ENCODE assay signal across 22 mouse cellular contexts in genomic region chr1:132769559-132769958, GRCm38 (mm10). TPM values are rescaled to one million over a fixed set of nuclear protein-coding genes. Genes with fewer than 3 reads are reported as not detected.
DNase-seq lines count a peak whose midpoint lies in the region; ATAC-seq and TF ChIP-seq lines count a peak whose summit lies in the region.
"Had no signal": no experiment of that assay in that cellular context is flagged by ENCODE, and none has a peak within 500 bp of the region (broad histone marks: within the 10 kb centered on the region; RNA-seq: fewer than 3 reads in every experiment).

No protein-coding gene starts in this region.

- TF ChIP-seq POLR2A in brain, embryonic 14.5 days (IDR thresholded peaks at IDR 0.05; ENCODE audit: borderline replicate concordance, extremely low read depth, insufficient read depth, insufficient read length, poor library complexity, severe bottlenecking), result no peak

- no peak overlapping the region for H3K4me3 ChIP-seq in forebrain, embryonic 16.5 days (replicated peaks; ENCODE audit: low read length)
- H3K4me3 ChIP-seq in forebrain, embryonic 11.5 days (ENCODE audit: low read depth, low read length), result no peak overlapping the region
- H3K4me3 ChIP-seq in layer of hippocampus, adult 2 months, result no peak overlapping the region
- H3K4me3 ChIP-seq in intestine, postnatal 0 days (ENCODE audit: low read depth, low read length), result no peak overlapping the region
- H3K4me3 ChIP-seq: embryonic facial prominence, embryonic 15.5 days; heart, embryonic 10.5 days; hindbrain, embryonic 12.5 days; kidney, embryonic 15.5 days; limb, embryonic 15.5 days; neural tube, embryonic 13.5 days had no signal

- peak overlapping the region; percentile 60 for H3K27ac ChIP-seq in forebrain, embryonic 16.5 days (ENCODE audit: low read length)
- H3K27ac ChIP-seq in forebrain, embryonic 11.5 days (ENCODE audit: low read depth, low read length), result no peak overlapping the region
- H3K27ac ChIP-seq in layer of hippocampus, adult 2 months, result peak overlapping the region; percentile 80
- no peak overlapping the region for H3K27ac ChIP-seq in intestine, postnatal 0 days (ENCODE audit: low read depth, low read length)
- H3K27ac ChIP-seq: embryonic facial prominence, embryonic 15.5 days; heart, embryonic 10.5 days; hindbrain, embryonic 12.5 days; kidney, embryonic 15.5 days; limb, embryonic 15.5 days; neural tube, embryonic 13.5 days had no signal

- WGBS in forebrain, embryonic 16.5 days, result 55% methylated on average over 3 of the region's 3 CpGs
- WGBS in forebrain, embryonic 11.5 days, result 78% methylated on average over 3 of the region's 3 CpGs
- WGBS in intestine, postnatal 0 days, result 68% methylated on average over 3 of the region's 3 CpGs

- H3K36me3 ChIP-seq in forebrain, embryonic 16.5 days (ENCODE audit: control insufficient read depth, insufficient read depth), result no peaks in the 10 kb centered on the region
- no peaks in the 10 kb centered on the region for H3K36me3 ChIP-seq in forebrain, embryonic 11.5 days (ENCODE audit: control insufficient read depth, insufficient read depth, low read length)
- no peaks in the 10 kb centered on the region for H3K36me3 ChIP-seq in intestine, postnatal 0 days (ENCODE audit: control insufficient read depth, insufficient read depth)
- H3K36me3 ChIP-seq: embryonic facial prominence, embryonic 15.5 days; heart, embryonic 10.5 days; hindbrain, embryonic 12.5 days; kidney, embryonic 15.5 days; limb, embryonic 15.5 days; neural tube, embryonic 13.5 days had no signal

- ATAC-seq in forebrain, embryonic 16.5 days, result no peak
- ATAC-seq in forebrain, embryonic 11.5 days (replicated peaks; ENCODE audit: low FRiP score), result no peak
- ATAC-seq in intestine, postnatal 0 days, result no peak
- ATAC-seq: liver, postnatal 0 days had no signal

- no peak overlapping the region for H3K4me2 ChIP-seq in forebrain, embryonic 16.5 days (ENCODE audit: low read length)
- H3K4me2 ChIP-seq in forebrain, embryonic 11.5 days (ENCODE audit: low read depth, low read length, severe bottlenecking), result no peak overlapping the region
- H3K4me2 ChIP-seq in intestine, postnatal 0 days (replicated peaks; ENCODE audit: low read depth), result no peak overlapping the region
- H3K4me2 ChIP-seq: embryonic facial prominence, embryonic 15.5 days; hindbrain, embryonic 12.5 days; kidney, embryonic 15.5 days; limb, embryonic 15.5 days; neural tube, embryonic 13.5 days had no signal

- no peak for DNase-seq in forebrain, embryonic 11.5 days (ENCODE audit: low spot score)
- peak; percentile 65 for DNase-seq in brain, embryonic 14.5 days (ENCODE audit: low read depth)
- DNase-seq in cerebellum, adult 9-10 months, result peak; percentile 35
- peak; percentile 47 to 63 for DNase-seq in layer of hippocampus, adult 2 months (ENCODE audit: low spot score in 2 of 2)
- no peak for DNase-seq in urinary bladder, postnatal 10 days (ENCODE audit: low spot score)
- DNase-seq in frontal cortex, postnatal 10 days (ENCODE audit: low spot score in 2 of 2), result no peak
- DNase-seq: heart, postnatal 10 days; liver, postnatal 0 days; lung, postnatal 14 days; midbrain, embryonic 14.5 days; thymus, postnatal 14 days had no signal

- H3K9me3 ChIP-seq in forebrain, embryonic 16.5 days (ENCODE audit: control insufficient read depth, low read length), result no peaks in the 10 kb centered on the region
- H3K9me3 ChIP-seq in forebrain, embryonic 11.5 days (ENCODE audit: control insufficient read depth, low read length), result no peaks in the 10 kb centered on the region
- H3K9me3 ChIP-seq in intestine, postnatal 0 days (ENCODE audit: control insufficient read depth), result no peaks in the 10 kb centered on the region
- H3K9me3 ChIP-seq: embryonic facial prominence, embryonic 15.5 days; heart, embryonic 10.5 days; hindbrain, embryonic 12.5 days; kidney, embryonic 15.5 days; limb, embryonic 15.5 days; neural tube, embryonic 13.5 days had no signal

- no peak for TF ChIP-seq CTCF in brain, embryonic 14.5 days (IDR thresholded peaks at IDR 0.05; ENCODE audit: borderline replicate concordance, extremely low read depth, insufficient read depth, insufficient read length)
- TF ChIP-seq CTCF in layer of hippocampus, adult 2 months (conservative IDR thresholded peaks at IDR 0.05), result no peak
- no peak for TF ChIP-seq CTCF in intestine, postnatal 0 days (IDR thresholded peaks at IDR 0.05; ENCODE audit: low read depth)

- peaks cover 26% of the 10 kb centered on the region for H3K4me1 ChIP-seq in forebrain, embryonic 16.5 days (replicated peaks; ENCODE audit: control insufficient read depth, insufficient read depth, low read length)
- no peaks in the 10 kb centered on the region; the same call in 1 of the 2 replicates for H3K4me1 ChIP-seq in forebrain, embryonic 11.5 days (replicated peaks; ENCODE audit: control insufficient read depth, insufficient read depth, low read length)
- no peaks in the 10 kb centered on the region for H3K4me1 ChIP-seq in intestine, postnatal 0 days (replicated peaks; ENCODE audit: control insufficient read depth, insufficient read depth, low read length)

- no peak overlapping the region for H3K9ac ChIP-seq in forebrain, embryonic 16.5 days (replicated peaks; ENCODE audit: low read depth, low read length)
- no peak overlapping the region for H3K9ac ChIP-seq in forebrain, embryonic 11.5 days (ENCODE audit: low read length)
- no peak overlapping the region for H3K9ac ChIP-seq in intestine, postnatal 0 days (ENCODE audit: low read depth, low read length)
- H3K9ac ChIP-seq: embryonic facial prominence, embryonic 15.5 days; hindbrain, embryonic 12.5 days; kidney, embryonic 15.5 days; limb, embryonic 15.5 days; liver, postnatal 0 days; neural tube, embryonic 13.5 days had no signal

- H3K27me3 ChIP-seq in forebrain, embryonic 16.5 days (replicated peaks; ENCODE audit: control insufficient read depth, insufficient read depth, low read length), result no peaks in the 10 kb centered on the region
- H3K27me3 ChIP-seq in forebrain, embryonic 11.5 days (ENCODE audit: control insufficient read depth, insufficient read depth, low read length), result no peaks in the 10 kb centered on the region
- H3K27me3 ChIP-seq in intestine, postnatal 0 days (replicated peaks; ENCODE audit: control insufficient read depth, insufficient read depth, low read length), result no peaks in the 10 kb centered on the region
- H3K27me3 ChIP-seq: embryonic facial prominence, embryonic 15.5 days; hindbrain, embryonic 12.5 days had no signal

RNA-seq across cellular contexts. Expression of gene Nfasc, which starts 28.0 kb away (rescaled TPM):
- polyA plus RNA-seq in forebrain, embryonic 16.5 days (2015; fragmentation: Nextera tagmentation; extraction: Ambion mirVana), result 49.3 and 61.8 TPM in 2 replicates
- 19.9 and 21.9 TPM in 2 replicates for polyA plus RNA-seq in forebrain, embryonic 11.5 days (2014; fragmentation: Nextera tagmentation; extraction: Ambion mirVana)
- polyA plus RNA-seq in brain, embryonic 14.5 days (2012; rRNA removed), result 45.7 and 65.9 TPM in 2 replicates
- total RNA-seq in layer of hippocampus, adult 2 months (2021), result 100 to 1,000 TPM; 150 to 169 TPM
- polyA plus RNA-seq in intestine, postnatal 0 days (2015; fragmentation: Nextera tagmentation; extraction: Ambion mirVana), result 0.83 and 1.1 TPM in 2 replicates
- total RNA-seq: CH12.LX; megakaryocyte, adult 5-6 weeks; MEL had no signal

Comparison
In these comparisons a context has a peak if more than half of its experiments do, and no peak if none do; other contexts are left out.
1. H3K27ac ChIP-seq: peak in forebrain, embryonic 16.5 days (single experiment) and layer of hippocampus, adult 2 months (single experiment); none in forebrain, embryonic 11.5 days (single experiment) and intestine, postnatal 0 days (single experiment).
2. DNase-seq: peak in brain, embryonic 14.5 days (single experiment), cerebellum, adult 9-10 months (single experiment) and layer of hippocampus, adult 2 months (2 of 2); none in forebrain, embryonic 11.5 days (single experiment), urinary bladder, postnatal 10 days (single experiment) and frontal cortex, postnatal 10 days (0 of 2).
3. RNA of gene Nfasc, which starts 28.0 kb away (polyA plus RNA-seq): 45.7 to 65.9 TPM in brain, embryonic 14.5 days, 49.3 to 61.8 TPM in forebrain, embryonic 16.5 days and 19.9 to 21.9 TPM in forebrain, embryonic 11.5 days; 0.83 to 1.1 TPM in intestine, postnatal 0 days; every median in the first group is over 10 times any median in the second.